Mouse (Mus musculus) gastrocnemius, adult 8-10 months (tissue): ENCODE data around the gene Samm50. TPM values are rescaled to one million over a fixed set of nuclear protein-coding genes. Genes with fewer than 3 reads are reported as not detected.

Experiments
- DNase-seq, 2 experiments: peaks; one replicate each; pipeline ENCODE4 v3.0.0; 2022; ENCODE audit warnings: low spot score in 2 of 2
- total RNA-seq, 4 experiments: library from RNA; stranded (reverse); gene quantifications; 2 replicates each; pipeline ENCODE4 v1.2.4; 2022

Samm50 gene
- total RNA-seq, 4 experiments from 2014 or later: 182 to 205 (median 188) TPM

DNA sequence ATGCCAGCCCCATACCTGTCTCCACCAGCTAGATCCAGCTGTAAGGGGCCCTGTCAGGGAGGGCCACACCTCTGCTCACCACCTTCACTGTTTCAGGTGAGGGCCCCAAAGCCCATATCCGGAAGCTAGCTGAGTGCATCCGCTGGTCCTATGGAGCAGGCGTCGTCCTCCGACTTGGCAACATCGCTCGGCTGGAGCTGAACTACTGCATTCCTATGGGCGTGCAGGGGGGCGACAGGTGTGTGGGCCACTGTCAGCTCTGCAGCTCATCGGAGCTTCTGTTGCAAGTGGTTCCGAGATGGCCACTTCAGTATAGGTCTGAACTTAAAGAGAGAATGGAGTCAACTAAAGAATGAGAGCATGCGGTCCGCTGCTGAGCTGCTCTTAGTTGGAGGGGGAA, 18.9 kb downstream of the Samm50 start:
- DNase-seq: no peak

DNA sequence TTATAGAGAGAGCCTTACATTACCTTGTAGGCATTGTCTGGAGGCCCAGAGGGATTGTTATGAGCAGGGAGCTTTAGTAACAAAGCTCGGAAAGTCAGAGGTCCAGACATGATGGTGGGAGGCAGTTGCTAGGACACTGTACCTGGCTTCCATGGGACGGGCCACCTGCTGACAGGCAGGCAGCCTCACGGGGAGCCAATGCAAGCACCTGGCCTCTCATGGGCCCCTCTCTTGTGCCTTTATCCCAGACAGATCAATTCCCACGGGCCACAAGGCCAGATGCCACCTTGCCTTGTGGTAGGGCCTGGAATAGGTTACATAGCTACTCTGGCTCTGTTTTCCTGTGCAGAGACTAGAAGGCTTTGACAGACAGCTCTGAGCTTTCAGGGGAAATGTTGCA, 19.5 kb downstream of the Samm50 start:
- no peak for DNase-seq

DNA sequence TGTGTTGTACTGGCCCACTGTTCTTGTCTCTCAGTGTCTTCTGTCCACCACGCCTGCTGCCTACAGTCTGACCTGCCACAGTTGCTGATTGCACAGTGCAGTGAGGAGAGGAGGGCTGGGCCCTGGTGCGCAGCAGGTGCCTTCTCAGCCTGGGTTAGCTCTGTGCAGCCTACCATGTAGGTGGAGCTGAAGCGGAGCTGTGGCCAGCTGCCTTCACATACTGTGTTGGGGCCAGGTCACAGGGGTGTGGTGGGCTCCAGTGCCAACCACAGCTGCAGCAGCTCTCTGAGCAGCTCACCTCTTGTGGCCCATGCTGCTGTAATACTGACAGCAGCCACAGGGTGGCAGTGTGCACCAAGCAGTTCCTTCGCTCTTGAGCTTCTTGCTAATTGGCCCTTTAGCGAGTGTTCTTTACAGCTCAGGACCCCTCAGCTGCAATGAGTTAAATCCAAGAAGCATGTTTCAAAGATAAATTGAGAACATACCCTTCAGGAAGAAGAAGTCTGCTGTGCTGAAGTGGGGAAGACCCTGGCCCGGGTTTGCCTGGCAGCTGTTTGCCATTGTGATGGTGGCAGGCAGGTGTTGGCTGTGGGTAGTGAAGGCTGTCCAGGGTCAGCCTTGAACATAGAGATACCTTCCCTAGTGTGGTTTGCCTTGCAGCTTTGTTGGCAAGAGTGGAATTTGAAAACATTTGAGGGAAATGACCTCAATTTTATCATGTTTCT, 20.2 kb downstream of the Samm50 start:
- peak; percentile 76 to 77 for DNase-seq

- peak in 1 of 2 experiments; percentile 16 for DNase-seq
These were observed 20.7 kb downstream of the Samm50 start for GRCm38 (mm10) chr15:84212756-84213105.

DNA sequence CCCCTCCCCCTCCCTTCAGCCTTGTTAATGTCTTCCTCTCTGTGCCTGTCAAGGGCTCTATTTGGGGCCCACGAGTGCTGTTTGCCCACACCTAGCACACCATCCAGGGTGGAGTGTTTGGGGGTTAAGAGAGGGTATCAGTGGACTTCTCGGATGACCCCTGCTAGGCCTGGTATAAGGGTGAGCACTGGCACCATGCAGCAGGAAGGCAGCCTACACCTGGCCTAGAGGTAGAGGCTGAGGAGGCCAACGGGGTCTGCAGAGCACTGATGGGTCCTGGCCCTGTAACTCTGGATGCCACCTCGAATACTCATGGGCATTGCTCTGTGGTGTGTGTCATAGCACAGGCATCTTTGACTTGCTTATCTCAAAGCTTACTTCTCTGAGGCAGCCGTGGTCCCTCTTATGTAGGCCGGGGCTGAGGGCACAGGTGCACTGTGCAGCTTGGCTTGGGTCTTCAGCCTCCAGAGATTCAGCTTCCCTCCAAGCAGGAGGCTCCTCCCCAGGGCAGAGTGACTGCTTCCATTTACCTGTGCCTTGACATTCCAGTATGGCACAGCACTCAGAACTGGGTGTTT, 21.2 kb downstream of the Samm50 start:
- no peak for DNase-seq

GRCm38 (mm10) chr15:84214476-84214875, 22.4 kb downstream of the Samm50 start:
- peak in 1 of 2 experiments; percentile 37 for DNase-seq

- no peak for DNase-seq
These were observed 23.2 kb downstream of the Samm50 start for GRCm38 (mm10) chr15:84215273-84215672.

GRCm38 (mm10) chr15:84216026-84216425, 24.0 kb downstream of the Samm50 start:
- DNase-seq: no peak

GRCm38 (mm10) chr15:84216461-84217084, 24.5 kb downstream of the Samm50 start:
- DNase-seq: no peak

DNA sequence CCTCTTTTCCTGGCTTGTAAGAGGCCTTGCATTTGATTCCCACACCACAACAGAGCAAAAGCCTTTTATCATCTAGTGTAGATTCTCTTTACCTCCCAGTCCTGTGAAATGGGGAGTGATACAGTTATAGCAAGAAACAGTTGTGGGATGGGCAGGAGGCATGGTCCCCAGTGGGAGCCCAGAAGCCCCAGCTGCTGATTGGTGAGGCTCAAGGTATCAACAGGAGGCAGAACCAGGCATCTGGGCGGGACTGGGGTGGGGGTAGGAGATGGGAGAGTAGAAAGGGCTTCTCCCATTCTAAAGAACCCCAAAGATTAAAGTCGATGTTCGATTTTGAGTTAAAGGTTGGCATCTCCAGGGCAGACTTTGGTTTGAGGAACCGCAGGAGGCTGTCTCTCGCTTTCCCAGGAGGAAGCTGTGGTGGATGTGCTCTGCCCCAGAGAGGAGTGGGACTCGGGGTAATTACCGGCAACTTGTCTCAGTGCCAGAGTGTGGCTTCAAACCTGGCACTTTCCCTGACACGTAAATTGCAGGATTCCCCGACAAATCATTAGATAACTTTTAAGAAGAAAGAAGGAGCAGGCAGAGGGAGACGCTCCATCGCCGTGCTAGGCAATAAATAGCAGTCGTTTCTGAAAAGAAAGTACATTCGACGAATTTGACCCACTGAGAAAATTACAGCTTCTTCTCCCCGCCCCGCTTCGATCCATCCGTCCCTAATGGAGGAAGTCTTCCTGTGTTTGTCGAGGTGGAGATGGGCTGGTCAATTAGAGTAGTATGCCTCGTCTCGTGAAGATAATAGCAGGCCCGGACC, 26.1 kb downstream of the Samm50 start:
- DNase-seq: no peak

DNA sequence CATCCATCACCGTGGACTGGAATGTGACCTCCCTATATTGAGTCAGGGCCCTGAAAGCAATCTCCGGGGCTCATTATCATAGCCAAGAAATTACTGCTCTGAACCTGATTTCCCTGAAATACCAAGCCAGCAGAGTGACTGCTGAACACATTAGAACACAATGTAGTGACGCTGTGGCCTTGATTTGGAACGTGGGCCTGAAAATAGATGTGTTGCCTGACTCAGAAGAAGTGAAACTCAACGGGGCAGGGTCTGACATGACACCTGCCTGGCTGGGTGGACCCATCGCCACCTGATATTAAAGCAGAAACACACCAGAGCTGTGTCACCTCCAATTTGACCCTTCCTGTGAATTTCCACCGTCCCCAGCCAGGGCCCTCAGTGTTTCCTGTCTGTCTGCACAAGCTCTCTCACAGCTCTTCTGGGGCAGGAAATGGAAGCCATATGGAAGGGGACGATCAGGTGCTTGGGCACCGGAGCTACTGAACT, 26.8 kb downstream of the Samm50 start:
- no peak for DNase-seq

- DNase-seq: no peak
These were observed 29.5 kb downstream of the Samm50 start for GRCm38 (mm10) chr15:84221539-84221938.

GRCm38 (mm10) chr15:84223423-84223822, 31.4 kb downstream of the Samm50 start:
- no peak for DNase-seq

GRCm38 (mm10) chr15:84224779-84225178, 32.7 kb downstream of the Samm50 start:
- no peak for DNase-seq

DNA sequence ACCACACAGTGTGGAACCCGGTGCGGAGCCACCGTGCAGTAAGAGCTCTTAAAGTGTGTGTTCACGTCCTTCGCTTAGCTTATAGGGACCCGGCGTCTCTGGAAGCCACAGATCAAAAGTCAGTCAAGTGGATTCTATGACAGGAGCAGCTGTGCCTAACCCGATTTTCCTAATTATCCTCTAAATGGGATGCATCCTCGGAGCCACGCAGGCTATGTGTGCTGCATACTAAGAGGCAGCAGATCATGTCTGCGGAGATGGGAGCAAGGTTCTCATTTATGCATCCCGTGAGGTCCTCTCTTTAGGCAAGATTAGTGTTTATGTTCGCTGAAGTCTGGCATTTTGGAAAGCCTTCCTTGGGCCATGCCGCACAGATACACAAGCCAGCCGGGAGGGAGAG, 34.9 kb downstream of the Samm50 start:
- no peak for DNase-seq

DNA sequence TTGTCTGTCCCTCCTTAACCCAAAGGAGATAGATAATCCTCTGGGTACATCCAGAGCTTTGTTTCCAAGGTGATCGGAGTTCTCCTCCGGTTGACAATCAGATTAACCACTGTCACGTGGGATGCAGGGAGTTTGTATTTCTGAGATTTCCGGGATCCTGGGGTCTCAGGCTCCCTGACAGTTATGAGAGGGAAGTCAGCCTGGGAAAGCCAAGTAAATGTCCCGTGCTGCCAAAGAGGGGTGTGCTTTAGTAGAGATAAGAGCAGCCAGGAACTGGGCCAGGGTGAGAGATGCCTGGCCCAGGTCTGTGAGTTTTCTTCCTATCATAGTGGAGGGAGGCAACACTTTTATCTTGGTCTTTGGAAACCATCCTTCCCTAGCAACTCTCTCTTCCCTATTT, 38.6 kb downstream of the Samm50 start:
- DNase-seq: no peak

- no peak for DNase-seq
These were observed 39.2 kb downstream of the Samm50 start for GRCm38 (mm10) chr15:84231113-84231712.

GRCm38 (mm10) chr15:84231721-84232561, 39.9 kb downstream of the Samm50 start, which contains the start of gene Parvb:
Gene Parvb, plus strand, starts transcription at chr15:84232043.
- DNase-seq: peak; percentile 49 to 50

DNA sequence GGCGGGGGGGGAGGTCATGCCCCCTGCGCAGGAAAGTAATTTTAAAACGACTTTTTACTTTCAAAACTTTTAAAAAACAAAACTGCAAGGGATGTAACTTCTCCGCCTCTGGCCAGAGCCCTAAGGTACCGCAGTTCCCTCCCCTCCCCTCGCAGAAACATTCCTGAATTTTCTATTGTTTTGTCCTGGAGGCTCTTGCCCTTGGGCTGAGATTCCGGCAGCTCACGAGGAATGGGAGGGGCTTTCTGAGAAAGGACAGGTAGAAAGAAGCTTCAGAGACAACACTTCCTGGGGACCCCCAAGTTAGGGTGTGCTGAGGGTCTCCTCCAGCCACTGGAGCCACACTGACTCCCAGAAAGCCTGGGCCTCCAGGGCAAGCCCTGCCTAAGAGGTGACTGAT, 40.6 kb downstream of the Samm50 start:
- no peak for DNase-seq

DNA sequence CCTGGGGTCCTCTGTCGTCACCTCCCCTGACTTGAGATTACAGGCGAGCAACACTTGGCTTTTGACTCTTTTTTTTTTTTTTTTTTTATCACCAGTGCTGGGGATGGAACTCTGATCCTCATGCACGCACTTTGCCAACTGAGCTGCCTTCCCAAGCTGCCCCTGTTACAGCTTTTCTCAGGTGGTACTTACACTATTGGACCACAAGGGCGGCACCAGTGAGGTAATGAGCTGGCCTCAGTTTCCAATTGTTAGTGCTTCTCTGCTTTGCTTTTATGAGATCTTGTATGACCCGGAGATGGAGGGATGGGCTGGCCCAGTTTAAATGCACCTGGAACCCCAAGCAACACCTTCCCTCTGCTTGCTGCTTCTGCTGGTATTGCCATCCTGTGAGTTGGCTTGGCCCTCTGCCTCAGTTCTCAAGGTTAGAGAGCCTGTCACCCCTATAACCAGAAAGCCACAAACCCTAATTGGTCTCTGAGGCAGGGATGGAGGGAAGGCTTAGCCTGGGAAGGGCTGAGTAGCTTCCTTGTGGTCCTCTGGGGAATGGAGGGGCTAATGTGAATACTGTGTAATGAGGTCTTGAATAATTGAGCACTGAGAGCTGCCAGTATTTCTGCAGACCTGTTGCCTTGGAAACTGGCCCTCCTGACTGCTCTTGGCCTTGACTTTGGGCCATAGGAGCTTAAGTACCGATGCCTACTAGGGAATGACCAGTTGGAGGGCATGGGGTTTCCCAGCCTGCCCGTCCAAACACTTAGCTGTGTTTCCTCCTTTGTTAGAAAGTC, 42.9 kb downstream of the Samm50 start:
- DNase-seq: no peak
